Mouse (Mus musculus): Measurements from ENCODE around the gene Tnfsf11. TPM values are rescaled to one million over a fixed set of nuclear protein-coding genes. Genes with fewer than 3 reads are reported as not detected.

Tnfsf11 gene
- polyA plus RNA-seq, 1 experiment from 2014 or later, result 0.27 TPM

- Histone ChIP-seq H3K9me3 (ENCODE audit: control insufficient read depth, low read length) (no peaks in the 10 kb centered on the region), H3K9ac (ENCODE audit: low read length) (no peak overlapping the region), H3K4me2 (ENCODE audit: low read depth) (no peak overlapping the region), H3K27ac (ENCODE audit: low read depth, low read length) (no peak overlapping the region), H3K27me3 (ENCODE audit: control insufficient read depth, insufficient read depth, low read length) (no peaks in the 10 kb centered on the region), H3K36me3 (ENCODE audit: control insufficient read depth, insufficient read depth, low read length) (no peaks in the 10 kb centered on the region), H3K4me3 (ENCODE audit: low read depth, low read length) (no peak overlapping the region), H3K4me1 (ENCODE audit: control insufficient read depth, insufficient read depth, low read length) (no peaks in the 10 kb centered on the region)
- DNase-seq (ENCODE audit: low spot score) (no peak), ATAC-seq (ENCODE audit: insufficient read depth, low FRiP score, low TSS enrichment) (no peak)
- 59% methylated on average over 7 of the region's 7 CpGs for WGBS
Observed at GRCm38 (mm10) chr14:78331368-78331767, 23.5 kb upstream of the Tnfsf11 start.

GRCm38 (mm10) chr14:78330576-78331300 lies 22.9 kb upstream of the Tnfsf11 start:
- Histone ChIP-seq H3K27me3 (ENCODE audit: control insufficient read depth, insufficient read depth, low read length) (no peaks in the 10 kb centered on the region), H3K36me3 (ENCODE audit: control insufficient read depth, insufficient read depth, low read length) (no peaks in the 10 kb centered on the region), H3K9me3 (ENCODE audit: control insufficient read depth, low read length) (no peaks in the 10 kb centered on the region), H3K9ac (ENCODE audit: low read length) (no peak overlapping the region), H3K27ac (ENCODE audit: low read depth, low read length) (no peak overlapping the region), H3K4me2 (ENCODE audit: low read depth) (no peak overlapping the region), H3K4me1 (ENCODE audit: control insufficient read depth, insufficient read depth, low read length) (no peaks in the 10 kb centered on the region), H3K4me3 (ENCODE audit: low read depth, low read length) (no peak overlapping the region)
- WGBS, result 42% methylated on average over 11 of the region's 11 CpGs
- no peak for ATAC-seq (ENCODE audit: insufficient read depth, low FRiP score, low TSS enrichment)
- DNase-seq (ENCODE audit: low spot score), result no peak

GRCm38 (mm10) chr14:78329765-78330451 lies 22.1 kb upstream of the Tnfsf11 start:
- no peak for ATAC-seq (ENCODE audit: insufficient read depth, low FRiP score, low TSS enrichment)
- Histone ChIP-seq H3K27ac (ENCODE audit: low read depth, low read length) (no peak overlapping the region), H3K27me3 (ENCODE audit: control insufficient read depth, insufficient read depth, low read length) (no peaks in the 10 kb centered on the region), H3K4me3 (ENCODE audit: low read depth, low read length) (no peak overlapping the region), H3K4me1 (ENCODE audit: control insufficient read depth, insufficient read depth, low read length) (no peaks in the 10 kb centered on the region), H3K36me3 (ENCODE audit: control insufficient read depth, insufficient read depth, low read length) (no peaks in the 10 kb centered on the region), H3K4me2 (ENCODE audit: low read depth) (no peak overlapping the region), H3K9ac (ENCODE audit: low read length) (no peak overlapping the region), H3K9me3 (ENCODE audit: control insufficient read depth, low read length) (no peaks in the 10 kb centered on the region)
- 82% methylated on average over 8 of the region's 8 CpGs for WGBS
- DNase-seq (ENCODE audit: low spot score), result no peak

- H3K27me3 ChIP-seq (ENCODE audit: control insufficient read depth, insufficient read depth, low read length), result no peaks in the 10 kb centered on the region
- H3K4me2 ChIP-seq (ENCODE audit: low read depth), result no peak overlapping the region
- no peaks in the 10 kb centered on the region for H3K9me3 ChIP-seq (ENCODE audit: control insufficient read depth, low read length)
- no peak for DNase-seq (ENCODE audit: low spot score)
- H3K4me3 ChIP-seq (ENCODE audit: low read depth, low read length), result no peak overlapping the region
- no peak overlapping the region for H3K27ac ChIP-seq (ENCODE audit: low read depth, low read length)
- no peak overlapping the region for H3K9ac ChIP-seq (ENCODE audit: low read length)
- 95% methylated on average over 1 of the region's 1 CpGs for WGBS
- ATAC-seq (ENCODE audit: insufficient read depth, low FRiP score, low TSS enrichment), result no peak
- H3K4me1 ChIP-seq (ENCODE audit: control insufficient read depth, insufficient read depth, low read length), result no peaks in the 10 kb centered on the region
- no peaks in the 10 kb centered on the region for H3K36me3 ChIP-seq (ENCODE audit: control insufficient read depth, insufficient read depth, low read length)
Observed at GRCm38 (mm10) chr14:78323356-78323755, 15.5 kb upstream of the Tnfsf11 start.

- WGBS, result 84% methylated on average over 9 of the region's 9 CpGs
- H3K4me3 ChIP-seq (ENCODE audit: low read depth, low read length), result no peak overlapping the region
- ATAC-seq (ENCODE audit: insufficient read depth, low FRiP score, low TSS enrichment), result no peak
- H3K9ac ChIP-seq (ENCODE audit: low read length), result no peak overlapping the region
- DNase-seq (ENCODE audit: low spot score), result no peak
- H3K27me3 ChIP-seq (ENCODE audit: control insufficient read depth, insufficient read depth, low read length), result no peaks in the 10 kb centered on the region
- no peak overlapping the region for H3K4me2 ChIP-seq (ENCODE audit: low read depth)
- no peaks in the 10 kb centered on the region for H3K9me3 ChIP-seq (ENCODE audit: control insufficient read depth, low read length)
- H3K27ac ChIP-seq (ENCODE audit: low read depth, low read length), result no peak overlapping the region
- H3K4me1 ChIP-seq (ENCODE audit: control insufficient read depth, insufficient read depth, low read length), result no peaks in the 10 kb centered on the region
- no peaks in the 10 kb centered on the region for H3K36me3 ChIP-seq (ENCODE audit: control insufficient read depth, insufficient read depth, low read length)
Observed at GRCm38 (mm10) chr14:78322916-78323315, 15.1 kb upstream of the Tnfsf11 start.

GRCm38 (mm10) chr14:78320248-78320647 lies 12.4 kb upstream of the Tnfsf11 start:
- DNase-seq (ENCODE audit: low spot score) (no peak), ATAC-seq (ENCODE audit: insufficient read depth, low FRiP score, low TSS enrichment) (no peak)
- Histone ChIP-seq H3K27ac (ENCODE audit: low read depth, low read length) (no peak overlapping the region), H3K9ac (ENCODE audit: low read length) (no peak overlapping the region), H3K9me3 (ENCODE audit: control insufficient read depth, low read length) (no peaks in the 10 kb centered on the region), H3K4me2 (ENCODE audit: low read depth) (no peak overlapping the region), H3K4me1 (ENCODE audit: control insufficient read depth, insufficient read depth, low read length) (no peaks in the 10 kb centered on the region), H3K4me3 (ENCODE audit: low read depth, low read length) (no peak overlapping the region), H3K27me3 (ENCODE audit: control insufficient read depth, insufficient read depth, low read length) (no peaks in the 10 kb centered on the region), H3K36me3 (ENCODE audit: control insufficient read depth, insufficient read depth, low read length) (no peaks in the 10 kb centered on the region)
- 87% methylated on average over 6 of the region's 6 CpGs for WGBS

GRCm38 (mm10) chr14:78319580-78319979 lies 11.7 kb upstream of the Tnfsf11 start:
- 82% methylated on average over 5 of the region's 5 CpGs for WGBS
- no peak for ATAC-seq (ENCODE audit: insufficient read depth, low FRiP score, low TSS enrichment)
- no peak overlapping the region for H3K9ac ChIP-seq (ENCODE audit: low read length)
- no peaks in the 10 kb centered on the region for H3K9me3 ChIP-seq (ENCODE audit: control insufficient read depth, low read length)
- no peak overlapping the region for H3K4me2 ChIP-seq (ENCODE audit: low read depth)
- no peak overlapping the region for H3K27ac ChIP-seq (ENCODE audit: low read depth, low read length)
- H3K27me3 ChIP-seq (ENCODE audit: control insufficient read depth, insufficient read depth, low read length), result no peaks in the 10 kb centered on the region
- no peak overlapping the region for H3K4me3 ChIP-seq (ENCODE audit: low read depth, low read length)
- DNase-seq (ENCODE audit: low spot score), result no peak
- H3K4me1 ChIP-seq (ENCODE audit: control insufficient read depth, insufficient read depth, low read length), result no peaks in the 10 kb centered on the region
- H3K36me3 ChIP-seq (ENCODE audit: control insufficient read depth, insufficient read depth, low read length), result no peaks in the 10 kb centered on the region

- H3K4me3 ChIP-seq (ENCODE audit: low read depth, low read length), result no peak overlapping the region
- H3K4me2 ChIP-seq (ENCODE audit: low read depth), result no peak overlapping the region
- no peak for DNase-seq (ENCODE audit: low spot score)
- no peaks in the 10 kb centered on the region for H3K36me3 ChIP-seq (ENCODE audit: control insufficient read depth, insufficient read depth, low read length)
- no peaks in the 10 kb centered on the region for H3K9me3 ChIP-seq (ENCODE audit: control insufficient read depth, low read length)
- ATAC-seq (ENCODE audit: insufficient read depth, low FRiP score, low TSS enrichment), result no peak
- H3K27ac ChIP-seq (ENCODE audit: low read depth, low read length), result no peak overlapping the region
- H3K9ac ChIP-seq (ENCODE audit: low read length), result no peak overlapping the region
- no peaks in the 10 kb centered on the region for H3K4me1 ChIP-seq (ENCODE audit: control insufficient read depth, insufficient read depth, low read length)
- WGBS, result 74% methylated on average over 3 of the region's 3 CpGs
- H3K27me3 ChIP-seq (ENCODE audit: control insufficient read depth, insufficient read depth, low read length), result no peaks in the 10 kb centered on the region
Observed at GRCm38 (mm10) chr14:78319000-78319399, 11.2 kb upstream of the Tnfsf11 start.

- no peak overlapping the region for H3K4me3 ChIP-seq (ENCODE audit: low read depth, low read length)
- 89% methylated on average over 5 of the region's 5 CpGs for WGBS
- H3K36me3 ChIP-seq (ENCODE audit: control insufficient read depth, insufficient read depth, low read length), result no peaks in the 10 kb centered on the region
- H3K4me1 ChIP-seq (ENCODE audit: control insufficient read depth, insufficient read depth, low read length), result no peaks in the 10 kb centered on the region
- no peaks in the 10 kb centered on the region for H3K27me3 ChIP-seq (ENCODE audit: control insufficient read depth, insufficient read depth, low read length)
- H3K4me2 ChIP-seq (ENCODE audit: low read depth), result no peak overlapping the region
- no peak for DNase-seq (ENCODE audit: low spot score)
- no peaks in the 10 kb centered on the region for H3K9me3 ChIP-seq (ENCODE audit: control insufficient read depth, low read length)
- H3K9ac ChIP-seq (ENCODE audit: low read length), result no peak overlapping the region
- H3K27ac ChIP-seq (ENCODE audit: low read depth, low read length), result no peak overlapping the region
- ATAC-seq (ENCODE audit: insufficient read depth, low FRiP score, low TSS enrichment), result no peak
Observed at GRCm38 (mm10) chr14:78317623-78318022, 9.8 kb upstream of the Tnfsf11 start.
